Mouse (Mus musculus) forebrain, embryonic 16.5 days (tissue): ENCODE data around the gene Xdh. TPM values are rescaled to one million over a fixed set of nuclear protein-coding genes. Genes with fewer than 3 reads are reported as not detected.
A peak's percentile ranks its signal among the peaks of the same experiment; 100 is the strongest.

ENCODE experiments used
- ATAC-seq: fragments of 200-750 bp; cut with Nextera tagmentation; 2 replicates; pipeline ENCODE4 v1.8.0; 2017; ENCODE audit warnings: mild to moderate bottlenecking, moderate library complexity
- H3K27ac ChIP-seq: fragments of 300-500 bp; sonication (generic); 2 replicates; pipeline ENCODE4 v1.5.1; 2014; ENCODE audit warnings: low read length, control low read depth
- H3K27me3 ChIP-seq: fragments of 300-500 bp; sonication (generic); replicated peaks from 2 replicates; pipeline ENCODE4 v1.6.1; 2014; ENCODE audit warnings: low read length; ENCODE audit not compliant: control insufficient read depth, insufficient read depth
- H3K36me3 ChIP-seq: fragments of 300-500 bp; sonication (generic); 2 replicates; pipeline ENCODE4 v1.6.1; 2014; ENCODE audit not compliant: control insufficient read depth, insufficient read depth
- H3K4me1 ChIP-seq: fragments of 300-500 bp; sonication (generic); replicated peaks from 2 replicates; pipeline ENCODE4 v1.6.1; 2014; ENCODE audit warnings: low read length; ENCODE audit not compliant: control insufficient read depth, insufficient read depth
- H3K4me2 ChIP-seq: fragments of 300-500 bp; sonication (generic); 2 replicates; pipeline ENCODE4 v1.6.1; 2014; ENCODE audit warnings: mild to moderate bottlenecking, low read length, control low read depth
- H3K4me3 ChIP-seq: fragments of 300-500 bp; sonication (generic); replicated peaks from 2 replicates; pipeline ENCODE4 v1.5.1; 2014; ENCODE audit warnings: mild to moderate bottlenecking, low read length, control low read depth
- H3K9ac ChIP-seq: fragments of 300-500 bp; sonication (generic); replicated peaks from 2 replicates; pipeline ENCODE4 v1.6.1; 2014; ENCODE audit warnings: low read depth, low read length, control low read depth
- H3K9me3 ChIP-seq: fragments of 300-500 bp; sonication (generic); 2 replicates; pipeline ENCODE4 v1.6.1; 2016; ENCODE audit warnings: low read length; ENCODE audit not compliant: control insufficient read depth
- WGBS: fragments of 180-500 bp; shearing (Covaris S2); extraction: QIAGEN DNeasy Blood & Tissue Kit; methylation state at CpG from one replicate; pipeline ENCODE4 v1.1.7; 2014; 5-methylcytosine and 5-hydroxymethylcytosine counted together
- polyA plus RNA-seq: library from polyadenylated mRNA; unstranded; fragments of >200 nt; fragmentation: Nextera tagmentation; extraction: Ambion mirVana; gene quantifications from 2 replicates; pipeline ENCODE4 v1.2.1, GENCODE M21; 2015

Xdh gene
- polyA plus RNA-seq, 1 experiment from 2014 or later, result 0.29 TPM

DNA sequence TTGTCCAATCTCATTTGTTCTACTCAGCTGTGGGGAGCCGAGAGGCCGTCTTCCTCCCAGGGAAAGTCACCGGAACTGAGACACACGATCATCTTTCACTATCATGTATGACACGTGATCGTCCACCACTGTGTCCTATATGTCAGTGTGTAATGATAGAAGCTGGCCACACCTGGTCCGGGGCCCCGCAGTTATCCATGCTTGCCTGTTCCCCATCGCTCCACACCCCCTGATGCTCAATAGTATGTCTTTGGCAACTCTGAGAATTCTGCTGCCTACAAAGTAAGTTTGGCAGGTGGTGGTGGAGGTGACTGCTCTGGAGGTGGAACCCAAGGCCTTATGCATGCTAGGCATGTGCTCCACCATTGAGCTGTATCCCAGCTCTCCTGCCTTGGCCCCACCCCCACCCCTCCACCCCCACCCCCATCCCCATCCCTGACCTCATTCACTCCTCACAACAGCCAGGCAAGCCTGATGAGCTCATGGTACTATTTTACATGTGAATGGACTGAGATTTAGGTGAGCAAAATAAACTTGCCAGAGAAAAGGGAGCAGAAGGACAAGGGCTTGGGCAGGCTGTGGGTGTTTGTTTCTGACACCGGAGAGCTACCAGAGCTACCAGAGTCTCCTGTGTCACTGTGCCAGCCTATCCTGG lies 70.6 kb downstream of the Xdh start:
- Histone ChIP-seq H3K36me3 (no peaks in the 10 kb centered on the region), H3K27me3 (no peaks in the 10 kb centered on the region), H3K9ac (no peak overlapping the region), H3K27ac (no peak overlapping the region), H3K9me3 (no peaks in the 10 kb centered on the region), H3K4me1 (no peaks in the 10 kb centered on the region), H3K4me3 (no peak overlapping the region), H3K4me2 (no peak overlapping the region)
- 86% methylated on average over 10 of the region's 10 CpGs for WGBS
- 0 out of 2 replicates have a peak, but pooled peaks have one; percentile 51 for ATAC-seq

DNA sequence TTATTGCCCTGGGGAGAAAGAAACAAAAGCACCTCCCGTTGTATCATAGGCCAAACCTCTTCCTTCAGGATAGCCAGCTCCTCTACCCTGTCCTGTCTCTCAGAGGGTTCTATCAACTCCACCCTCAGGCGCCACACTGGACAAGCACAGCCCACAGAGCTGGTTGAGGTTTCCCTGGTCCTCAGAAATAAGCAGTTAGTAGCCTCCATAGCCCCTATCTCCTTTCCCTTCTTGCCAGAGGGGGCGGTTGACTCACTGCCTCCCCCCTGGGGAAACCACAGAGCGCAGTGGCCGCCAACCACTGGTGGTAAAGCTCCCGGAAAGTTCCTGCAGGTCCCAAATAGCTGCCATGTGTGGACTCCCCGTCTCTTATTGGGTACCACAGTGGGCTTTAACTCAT lies 74.3 kb downstream of the Xdh start:
- H3K4me2 ChIP-seq, result no peak overlapping the region
- 90% methylated on average over 7 of the region's 7 CpGs for WGBS
- no peaks in the 10 kb centered on the region for H3K9me3 ChIP-seq
- H3K27ac ChIP-seq, result no peak overlapping the region
- no peaks in the 10 kb centered on the region for H3K4me1 ChIP-seq
- no peaks in the 10 kb centered on the region for H3K27me3 ChIP-seq
- no peaks in the 10 kb centered on the region for H3K36me3 ChIP-seq
- no peak overlapping the region for H3K9ac ChIP-seq
- ATAC-seq, result no peak
- H3K4me3 ChIP-seq, result no peak overlapping the region

DNA sequence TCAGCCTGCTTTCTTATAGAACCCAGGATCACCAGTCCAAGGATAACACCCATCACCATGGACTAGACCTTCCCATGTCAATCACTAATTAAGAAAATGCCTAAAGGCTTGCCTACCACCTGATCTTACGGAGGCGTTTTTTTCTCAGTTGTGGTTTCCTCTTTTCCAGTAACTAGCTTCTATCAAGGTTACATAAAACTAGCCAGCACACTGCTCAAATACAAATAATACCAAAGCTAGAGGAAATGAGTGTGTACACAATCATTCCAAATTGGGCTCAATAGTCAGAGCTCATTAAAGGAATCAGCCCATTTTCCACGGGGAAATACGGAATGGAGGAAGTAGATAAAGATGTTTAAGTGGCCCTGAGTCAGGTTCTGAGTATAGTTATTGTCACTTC lies 74.7 kb downstream of the Xdh start:
- WGBS, result 96% methylated on average over 4 of the region's 4 CpGs
- no peak overlapping the region for H3K4me2 ChIP-seq
- H3K27ac ChIP-seq, result no peak overlapping the region
- ATAC-seq, result no peak
- H3K4me1 ChIP-seq, result no peaks in the 10 kb centered on the region
- H3K4me3 ChIP-seq, result no peak overlapping the region
- H3K27me3 ChIP-seq, result no peaks in the 10 kb centered on the region
- H3K9ac ChIP-seq, result no peak overlapping the region
- no peaks in the 10 kb centered on the region for H3K9me3 ChIP-seq
- no peaks in the 10 kb centered on the region for H3K36me3 ChIP-seq

DNA sequence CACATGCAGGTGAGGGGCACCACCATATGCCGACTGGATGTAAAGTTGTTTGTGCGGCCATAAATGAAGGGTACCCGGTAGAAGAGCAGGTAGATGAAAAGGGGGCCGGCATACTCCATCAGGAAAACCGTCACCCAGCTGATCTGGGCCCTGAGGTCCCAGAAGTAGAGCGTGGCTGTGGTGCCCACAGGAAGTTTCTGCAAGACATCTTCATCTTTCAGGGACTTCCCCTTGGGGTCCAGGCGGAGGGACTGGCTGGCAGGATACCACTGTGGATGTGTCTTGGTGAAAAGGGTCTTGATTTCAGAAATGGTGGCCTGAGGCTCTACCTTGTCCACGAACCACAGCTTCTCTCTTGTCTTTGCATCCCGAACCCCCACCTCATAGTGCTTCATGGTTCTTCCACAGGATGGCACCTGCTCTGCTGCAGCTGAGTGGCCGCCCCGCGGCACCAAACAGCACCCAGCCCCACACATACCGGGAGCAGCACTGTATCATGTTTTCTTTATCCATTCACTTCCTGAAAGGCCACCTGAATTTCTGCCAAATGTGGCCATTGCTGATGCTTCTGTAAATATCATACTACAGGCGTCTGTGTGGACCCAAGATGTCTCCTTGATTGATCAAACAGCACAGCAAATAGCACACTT lies 78.9 kb downstream of the Xdh start:
- WGBS, result 92% methylated on average over 14 of the region's 14 CpGs
- H3K27ac ChIP-seq, result no peak overlapping the region
- H3K36me3 ChIP-seq, result no peaks in the 10 kb centered on the region
- H3K4me3 ChIP-seq, result no peak overlapping the region
- no peak overlapping the region for H3K9ac ChIP-seq
- no peaks in the 10 kb centered on the region for H3K27me3 ChIP-seq
- H3K9me3 ChIP-seq, result no peaks in the 10 kb centered on the region
- ATAC-seq, result no peak
- no peaks in the 10 kb centered on the region for H3K4me1 ChIP-seq
- H3K4me2 ChIP-seq, result no peak overlapping the region

DNA sequence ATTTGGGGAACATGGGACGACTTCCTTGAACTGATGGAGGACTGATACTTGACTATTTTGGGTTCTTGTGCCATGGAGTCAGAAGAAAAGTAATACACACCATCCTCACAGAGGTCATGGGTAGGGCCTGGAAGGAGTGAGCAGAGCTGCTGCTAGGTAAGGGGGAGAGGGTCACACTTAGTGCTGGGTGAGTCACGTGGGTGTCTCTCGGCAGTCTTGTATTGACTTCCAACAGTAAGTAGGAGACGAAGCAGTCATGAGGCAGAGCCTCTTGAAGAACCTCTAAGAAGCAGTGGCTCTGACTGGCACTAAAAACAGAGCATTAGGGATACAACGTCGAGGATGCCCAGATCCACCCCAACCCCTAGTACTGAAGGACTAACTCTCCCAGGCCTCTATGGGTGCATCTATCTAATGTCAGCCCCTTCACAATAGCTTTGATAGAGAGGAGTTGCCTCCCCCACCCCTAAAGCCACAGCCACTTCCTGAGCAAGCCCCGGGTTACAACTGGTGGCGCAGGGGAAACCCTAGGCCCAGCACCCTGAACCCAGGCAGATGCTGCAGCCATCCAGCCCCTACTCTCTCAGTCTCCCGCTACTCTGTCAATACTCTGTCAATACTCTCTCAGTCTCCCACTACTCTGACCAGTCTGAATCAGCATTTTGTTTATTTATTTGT lies 80.8 kb downstream of the Xdh start:
- H3K36me3 ChIP-seq, result no peaks in the 10 kb centered on the region
- ATAC-seq, result no peak
- no peaks in the 10 kb centered on the region for H3K27me3 ChIP-seq
- H3K9me3 ChIP-seq, result no peaks in the 10 kb centered on the region
- no peak overlapping the region for H3K9ac ChIP-seq
- WGBS, result 93% methylated on average over 9 of the region's 9 CpGs
- no peaks in the 10 kb centered on the region for H3K4me1 ChIP-seq
- no peak overlapping the region for H3K4me3 ChIP-seq
- H3K27ac ChIP-seq, result no peak overlapping the region
- no peak overlapping the region for H3K4me2 ChIP-seq

DNA sequence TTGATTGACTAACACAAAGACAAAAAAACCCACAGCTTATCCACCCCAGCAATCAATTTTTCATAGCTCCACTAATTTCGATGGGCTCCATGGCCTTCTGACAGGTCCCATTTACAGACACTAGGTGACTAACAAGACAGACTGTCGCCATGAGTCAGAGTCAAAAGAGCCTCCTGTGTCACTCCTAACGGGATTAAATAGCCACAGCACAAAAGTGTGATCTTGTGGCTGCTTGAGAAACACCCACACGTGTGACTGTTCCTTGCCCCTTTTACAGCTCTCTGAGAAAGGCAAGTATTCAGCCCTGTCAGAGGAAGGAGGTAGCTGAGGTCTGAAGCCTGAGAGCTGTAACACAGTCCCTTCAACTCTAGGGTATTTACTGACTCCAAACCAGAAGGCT lies 96.3 kb downstream of the Xdh start:
- Histone ChIP-seq H3K4me1 (no peaks in the 10 kb centered on the region), H3K4me3 (no peak overlapping the region), H3K27me3 (no peaks in the 10 kb centered on the region), H3K9ac (no peak overlapping the region), H3K9me3 (no peaks in the 10 kb centered on the region), H3K27ac (no peak overlapping the region), H3K36me3 (no peaks in the 10 kb centered on the region), H3K4me2 (no peak overlapping the region)
- ATAC-seq, result no peak
- WGBS, result 53% methylated on average over 4 of the region's 4 CpGs

DNA sequence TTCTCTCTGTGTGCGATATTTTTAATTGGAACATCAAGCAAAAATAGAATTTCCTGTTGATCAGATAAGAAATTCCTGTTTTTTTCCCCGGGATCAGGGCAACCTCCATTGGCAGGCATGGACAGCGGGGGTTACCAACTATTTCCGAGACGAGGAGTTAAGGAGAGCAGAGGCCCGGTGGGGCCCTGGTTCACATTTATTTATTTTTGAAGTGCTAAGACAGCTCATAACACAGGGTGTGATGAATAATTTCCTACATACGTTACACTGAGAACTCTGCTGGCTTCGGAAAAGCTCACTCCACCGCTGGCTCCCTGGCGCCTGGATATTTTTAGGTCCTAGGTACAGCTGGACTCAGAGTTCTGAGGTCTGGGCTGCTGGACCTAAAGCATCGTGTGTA lies 97.0 kb downstream of the Xdh start:
- no peak overlapping the region for H3K4me3 ChIP-seq
- H3K4me2 ChIP-seq, result no peak overlapping the region
- WGBS, result 90% methylated on average over 11 of the region's 11 CpGs
- H3K9ac ChIP-seq, result no peak overlapping the region
- H3K9me3 ChIP-seq, result no peaks in the 10 kb centered on the region
- H3K36me3 ChIP-seq, result no peaks in the 10 kb centered on the region
- H3K27ac ChIP-seq, result no peak overlapping the region
- no peak for ATAC-seq
- H3K4me1 ChIP-seq, result no peaks in the 10 kb centered on the region
- no peaks in the 10 kb centered on the region for H3K27me3 ChIP-seq

DNA sequence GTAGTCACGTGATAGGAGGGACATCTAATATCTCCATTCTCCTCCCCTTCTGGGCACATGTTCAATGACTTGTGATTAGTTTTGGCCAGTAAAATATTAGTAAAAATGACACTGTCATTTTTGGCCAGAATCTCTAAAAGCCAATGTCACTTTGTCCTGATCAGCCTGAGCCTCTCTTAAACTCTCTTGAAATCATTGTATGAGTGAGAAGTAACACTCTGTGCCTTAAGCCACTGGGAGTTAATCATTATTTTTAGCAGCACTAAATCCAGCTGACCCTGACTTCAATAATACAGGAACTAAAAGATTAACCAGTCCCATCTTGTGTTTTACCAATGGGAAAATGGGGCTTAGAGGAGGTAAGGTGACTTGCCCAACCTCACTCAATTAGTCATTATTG lies 102.6 kb downstream of the Xdh start:
- no peak overlapping the region for H3K27ac ChIP-seq
- no peaks in the 10 kb centered on the region for H3K9me3 ChIP-seq
- no peak for ATAC-seq
- no peaks in the 10 kb centered on the region for H3K4me1 ChIP-seq
- 94% methylated on average over 1 of the region's 1 CpGs for WGBS
- H3K4me3 ChIP-seq, result no peak overlapping the region
- H3K4me2 ChIP-seq, result no peak overlapping the region
- H3K36me3 ChIP-seq, result no peaks in the 10 kb centered on the region
- no peak overlapping the region for H3K9ac ChIP-seq
- H3K27me3 ChIP-seq, result no peaks in the 10 kb centered on the region

DNA sequence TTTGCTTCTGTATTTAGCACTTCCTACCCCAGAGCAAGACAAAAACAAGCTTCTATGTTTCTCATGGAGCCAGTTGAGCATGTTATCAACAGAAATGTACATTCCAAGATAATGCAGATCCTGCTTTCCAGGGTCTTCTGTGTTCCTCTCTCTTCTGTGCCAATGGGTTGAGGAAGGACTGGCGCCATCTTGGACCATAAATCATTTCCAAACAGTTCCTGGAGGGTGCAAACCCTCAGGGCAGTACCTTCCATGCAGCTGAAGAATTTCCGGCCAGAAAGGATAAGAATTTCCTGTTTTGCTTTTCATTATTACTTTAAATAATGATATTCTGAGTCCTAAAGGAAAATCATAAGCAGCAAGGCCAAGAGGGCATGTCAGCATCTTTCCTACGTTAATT lies 104.4 kb downstream of the Xdh start:
- ATAC-seq, result no peak
- Histone ChIP-seq H3K4me1 (no peaks in the 10 kb centered on the region), H3K9ac (no peak overlapping the region), H3K27me3 (no peaks in the 10 kb centered on the region), H3K4me2 (no peak overlapping the region), H3K27ac (no peak overlapping the region), H3K4me3 (no peak overlapping the region), H3K9me3 (no peaks in the 10 kb centered on the region), H3K36me3 (no peaks in the 10 kb centered on the region)
- WGBS, result 86% methylated on average over 3 of the region's 3 CpGs
